Mouse (Mus musculus): Measurements from ENCODE around the gene Slc25a39.

Slc25a39 gene

DNA sequence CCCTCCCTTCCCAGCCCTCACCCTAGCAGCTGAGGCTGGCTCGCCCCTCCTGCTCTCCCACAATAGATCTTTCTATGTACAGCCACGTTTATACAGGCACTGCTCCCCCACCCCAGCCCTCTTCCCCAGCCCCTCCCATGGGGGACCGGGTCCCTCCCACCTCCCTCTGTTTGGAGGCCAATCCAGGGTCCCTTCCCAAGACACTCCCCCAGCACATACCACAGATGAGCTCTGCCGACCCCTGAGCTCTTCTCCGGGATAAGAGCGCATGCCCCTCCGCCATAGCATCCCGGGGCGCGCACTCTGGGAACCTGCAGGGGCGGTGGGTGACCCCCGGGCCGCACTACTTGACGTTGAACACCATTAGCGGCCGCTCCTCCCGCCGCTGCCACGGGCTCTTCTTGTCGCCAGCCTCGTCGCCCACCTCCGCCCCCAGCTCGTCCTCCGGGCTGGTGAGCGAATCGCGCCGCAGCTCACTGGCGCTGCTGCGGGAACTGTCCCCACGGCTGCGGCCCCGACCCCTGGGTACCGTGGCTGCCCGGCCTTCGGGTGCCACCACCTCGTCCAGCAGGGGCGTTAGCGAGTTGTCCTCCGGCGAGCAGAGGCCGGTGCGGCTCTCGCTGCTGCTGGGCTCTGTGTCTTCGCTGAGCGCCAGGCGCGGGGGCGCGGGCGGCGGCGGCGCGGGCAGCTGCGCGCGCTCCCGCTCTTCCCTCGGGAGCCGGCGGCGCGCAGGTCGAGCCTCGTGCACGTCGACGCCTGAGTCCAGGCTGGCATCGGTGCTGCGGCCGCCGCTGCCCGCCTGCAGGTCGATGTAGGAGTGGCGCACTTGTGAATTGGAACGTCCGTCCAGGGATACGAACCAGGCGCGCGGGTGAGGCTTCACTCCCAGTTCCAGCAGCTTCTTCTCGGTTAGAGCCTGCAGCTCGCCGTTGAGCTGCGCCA is 29.6 kb upstream of the Slc25a39 start:
- DNase-seq (ENCODE audit: extremely low spot score, low spot score), result peak; percentile 72

DNA sequence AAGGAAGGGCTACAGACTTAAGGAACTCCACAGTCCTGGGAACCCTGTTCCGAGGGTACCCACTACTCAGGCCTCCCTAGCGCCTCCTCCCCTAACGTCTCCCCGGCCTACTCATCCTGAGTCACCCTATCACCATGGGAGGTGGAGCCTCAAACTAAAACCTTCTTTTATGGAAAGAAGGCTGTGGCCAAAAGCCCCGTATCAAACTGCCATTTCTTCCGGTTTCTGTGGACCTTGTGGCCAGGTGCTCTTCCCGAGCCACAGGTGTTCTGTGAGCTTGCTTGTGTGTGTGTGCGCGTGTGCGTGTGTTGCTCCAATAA is 28.7 kb upstream of the Slc25a39 start:
- no peak for DNase-seq (ENCODE audit: extremely low spot score, low spot score)

DNA sequence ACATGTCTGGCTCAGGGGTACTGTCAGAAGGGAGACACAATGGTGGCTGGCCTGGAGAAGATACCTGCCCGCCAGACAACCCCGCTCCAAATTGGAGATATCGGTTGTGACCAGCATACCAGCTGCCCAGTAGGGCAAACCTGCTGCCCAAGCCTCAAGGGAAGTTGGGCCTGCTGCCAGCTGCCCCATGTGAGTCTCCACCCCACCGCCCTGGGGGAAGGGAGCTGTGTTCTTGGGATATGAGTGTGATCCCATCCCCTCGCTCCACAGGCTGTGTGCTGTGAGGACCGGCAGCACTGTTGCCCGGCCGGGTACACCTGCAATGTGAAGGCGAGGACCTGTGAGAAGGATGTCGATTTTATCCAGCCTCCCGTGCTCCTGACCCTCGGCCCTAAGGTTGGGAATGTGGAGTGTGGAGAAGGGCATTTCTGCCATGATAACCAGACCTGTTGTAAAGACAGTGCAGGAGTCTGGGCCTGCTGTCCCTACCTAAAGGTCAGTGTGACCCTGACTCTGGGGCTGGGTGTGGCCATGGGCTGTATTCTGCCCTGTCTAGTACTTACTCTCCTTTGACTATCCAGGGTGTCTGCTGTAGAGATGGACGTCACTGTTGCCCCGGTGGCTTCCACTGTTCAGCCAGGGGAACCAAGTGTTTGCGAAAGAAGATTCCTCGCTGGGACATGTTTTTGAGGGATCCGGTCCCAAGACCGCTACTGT is 28.2 kb upstream of the Slc25a39 start:
- DNase-seq (ENCODE audit: extremely low spot score, low spot score), result no peak

DNA sequence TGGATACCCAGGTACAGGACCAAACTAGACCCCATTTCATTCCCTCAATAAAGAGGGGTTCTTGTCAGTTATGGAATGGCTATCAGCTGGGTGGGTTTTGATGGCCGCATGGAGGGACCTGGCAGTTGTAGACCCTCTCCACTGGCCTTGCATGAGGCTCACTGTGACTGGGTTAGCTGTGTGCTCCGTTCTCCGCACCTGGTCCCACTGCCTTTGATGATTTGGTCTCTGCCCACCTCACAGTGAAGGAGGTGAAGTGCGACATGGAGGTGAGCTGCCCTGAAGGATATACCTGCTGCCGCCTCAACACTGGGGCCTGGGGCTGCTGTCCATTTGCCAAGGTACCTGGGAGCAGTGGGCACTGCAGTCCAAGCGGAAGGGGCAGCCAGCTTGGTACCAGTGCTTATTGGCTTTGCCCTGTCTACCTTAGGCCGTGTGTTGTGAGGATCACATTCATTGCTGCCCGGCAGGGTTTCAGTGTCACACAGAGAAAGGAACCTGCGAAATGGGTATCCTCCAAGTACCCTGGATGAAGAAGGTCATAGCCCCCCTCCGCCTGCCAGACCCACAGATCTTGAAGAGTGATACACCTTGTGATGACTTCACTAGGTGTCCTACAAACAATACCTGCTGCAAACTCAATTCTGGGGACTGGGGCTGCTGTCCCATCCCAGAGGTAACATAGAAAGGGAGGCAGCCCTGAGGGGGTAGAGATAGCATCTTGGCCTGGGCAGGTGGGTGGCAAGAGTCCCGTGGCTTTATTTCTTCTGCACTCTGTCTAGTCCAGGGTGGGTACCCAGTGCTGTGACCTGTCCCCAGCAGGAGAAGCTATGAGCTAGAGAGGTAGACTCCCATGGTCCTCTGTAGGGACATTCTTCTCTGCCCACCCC is 27.3 kb upstream of the Slc25a39 start:
- no peak for DNase-seq (ENCODE audit: extremely low spot score, low spot score)

DNA sequence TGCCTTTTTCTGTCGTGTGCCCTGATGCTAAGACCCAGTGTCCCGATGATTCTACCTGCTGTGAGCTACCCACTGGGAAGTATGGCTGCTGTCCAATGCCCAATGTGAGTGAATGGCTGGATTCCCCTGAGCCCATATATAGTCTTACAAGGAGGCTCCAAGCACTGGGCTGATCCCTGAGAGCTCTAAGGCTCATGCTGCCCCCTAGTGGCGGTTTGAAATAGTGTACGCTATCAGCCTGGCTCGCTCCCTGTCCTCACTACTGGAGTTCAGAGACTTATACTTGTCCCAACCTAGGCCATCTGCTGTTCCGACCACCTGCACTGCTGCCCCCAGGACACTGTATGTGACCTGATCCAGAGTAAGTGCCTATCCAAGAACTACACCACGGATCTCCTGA is 26.7 kb upstream of the Slc25a39 start:
- DNase-seq (ENCODE audit: extremely low spot score, low spot score), result peak; percentile 89

DNA sequence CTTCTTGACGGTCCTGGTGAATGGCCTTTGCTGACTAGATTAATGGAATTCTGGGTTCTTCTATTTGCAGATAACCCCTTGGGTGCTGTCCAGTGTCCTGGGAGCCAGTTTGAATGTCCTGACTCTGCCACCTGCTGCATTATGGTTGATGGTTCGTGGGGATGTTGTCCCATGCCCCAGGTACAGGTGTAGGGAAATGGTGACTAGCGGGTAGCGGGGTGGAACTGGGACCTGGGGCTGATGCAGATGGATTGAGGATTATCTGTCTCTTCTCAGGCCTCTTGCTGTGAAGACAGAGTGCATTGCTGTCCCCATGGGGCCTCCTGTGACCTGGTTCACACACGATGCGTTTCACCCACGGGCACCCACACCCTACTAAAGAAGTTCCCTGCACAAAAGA is 26.1 kb upstream of the Slc25a39 start:
- DNase-seq (ENCODE audit: extremely low spot score, low spot score), result no peak

DNA sequence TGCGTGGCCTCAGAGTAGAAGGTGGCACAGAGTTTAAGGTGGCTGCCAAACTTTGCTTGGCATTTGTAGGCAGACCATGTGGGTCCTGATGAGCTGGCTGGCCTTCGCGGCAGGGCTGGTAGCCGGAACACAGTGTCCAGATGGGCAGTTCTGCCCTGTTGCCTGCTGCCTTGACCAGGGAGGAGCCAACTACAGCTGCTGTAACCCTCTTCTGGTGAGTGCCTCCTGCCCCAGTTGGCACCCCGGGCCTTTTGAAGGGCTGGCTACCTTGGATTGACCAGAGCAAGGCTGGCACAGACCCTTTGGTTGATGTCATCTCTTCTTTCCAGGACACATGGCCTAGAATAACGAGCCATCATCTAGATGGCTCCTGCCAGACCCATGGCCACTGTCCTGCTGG is 25.1 kb upstream of the Slc25a39 start:
- DNase-seq (ENCODE audit: extremely low spot score, low spot score), result no peak

DNA sequence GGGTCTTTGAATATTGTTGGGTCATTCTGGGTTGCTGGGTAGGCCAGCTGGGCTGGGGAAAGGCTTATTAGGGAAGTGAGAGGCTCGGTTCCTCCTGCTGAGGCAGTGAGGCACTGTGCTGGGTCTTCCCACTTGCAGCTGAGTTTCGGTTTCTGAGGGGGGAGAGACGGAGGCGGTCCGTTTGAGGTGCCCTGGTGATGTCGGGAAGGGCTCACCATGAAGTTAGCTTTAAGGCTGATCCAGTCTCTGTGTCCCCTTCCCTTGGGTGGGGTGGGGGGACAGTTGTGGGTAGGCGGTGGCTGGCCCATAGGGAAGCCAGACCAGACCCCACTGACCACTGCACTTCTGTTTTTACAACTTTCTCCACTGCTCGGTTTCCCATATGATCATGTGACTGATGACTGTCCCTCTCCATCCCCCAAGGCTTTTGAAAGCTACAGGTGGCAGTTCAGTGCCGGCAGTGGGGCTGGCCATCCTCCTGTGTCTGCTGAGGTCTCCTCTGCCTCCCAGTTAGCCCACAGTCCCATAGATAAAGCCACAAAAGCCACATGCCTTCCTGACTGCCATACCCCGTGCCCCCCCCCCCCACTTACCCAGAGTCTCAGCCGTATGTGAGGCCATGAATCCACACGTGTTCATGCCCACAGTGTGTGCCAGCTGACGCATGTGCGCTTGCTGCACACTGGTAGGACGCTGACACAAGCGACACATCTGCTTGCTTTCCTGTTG is 24.5 kb upstream of the Slc25a39 start:
- DNase-seq (ENCODE audit: extremely low spot score, low spot score), result no peak

DNA sequence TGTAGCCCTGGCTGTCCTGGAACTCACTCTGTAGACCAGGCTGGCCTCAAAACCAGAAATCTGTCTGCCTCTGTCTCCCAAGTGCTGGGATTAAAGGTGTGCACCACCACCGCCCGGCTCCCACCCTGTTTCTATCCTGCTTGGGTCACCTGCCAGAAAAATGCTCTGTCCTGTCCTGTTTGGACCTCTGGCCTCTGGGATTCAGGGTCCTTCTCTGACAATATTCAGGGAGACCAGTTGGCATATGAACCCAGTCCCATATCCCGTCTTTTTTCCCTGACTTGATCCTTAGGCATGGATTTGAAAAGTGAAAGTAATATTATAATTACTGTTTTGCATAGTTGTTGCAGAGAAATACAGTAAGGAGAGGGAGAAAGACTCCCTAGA is 24.0 kb upstream of the Slc25a39 start:
- DNase-seq (ENCODE audit: extremely low spot score, low spot score), result no peak

DNA sequence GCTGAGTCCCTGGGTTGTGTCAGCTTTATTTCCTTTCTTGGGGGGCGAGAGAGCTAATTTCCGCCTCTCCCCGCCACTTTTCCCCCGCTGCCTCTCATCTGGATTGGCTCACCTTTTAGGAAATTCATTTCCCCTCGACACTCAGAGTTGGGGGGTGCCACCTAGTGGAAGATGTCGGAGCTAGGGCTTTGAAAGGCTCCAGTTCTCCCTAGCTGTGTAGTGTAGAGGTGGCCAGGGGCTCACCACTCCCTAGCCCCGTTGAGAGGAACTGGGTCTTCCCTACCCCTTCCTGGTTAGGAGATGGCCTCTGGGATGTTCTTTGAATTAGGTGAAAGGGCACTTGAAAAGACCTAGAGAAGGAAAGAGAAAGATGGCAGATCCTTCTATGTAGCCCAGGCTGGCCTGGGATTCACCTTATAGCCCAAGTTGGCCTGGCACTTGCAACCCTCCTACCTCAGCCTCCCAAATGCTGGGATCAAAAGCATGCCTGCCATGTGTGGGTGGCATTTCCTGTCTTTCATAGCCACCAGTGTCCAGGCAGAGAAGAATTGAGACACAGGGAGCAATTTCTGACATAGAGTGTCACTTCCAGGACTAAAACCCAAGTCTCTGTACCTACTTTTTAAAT is 23.4 kb upstream of the Slc25a39 start:
- DNase-seq (ENCODE audit: extremely low spot score, low spot score), result peak; percentile 80

DNA sequence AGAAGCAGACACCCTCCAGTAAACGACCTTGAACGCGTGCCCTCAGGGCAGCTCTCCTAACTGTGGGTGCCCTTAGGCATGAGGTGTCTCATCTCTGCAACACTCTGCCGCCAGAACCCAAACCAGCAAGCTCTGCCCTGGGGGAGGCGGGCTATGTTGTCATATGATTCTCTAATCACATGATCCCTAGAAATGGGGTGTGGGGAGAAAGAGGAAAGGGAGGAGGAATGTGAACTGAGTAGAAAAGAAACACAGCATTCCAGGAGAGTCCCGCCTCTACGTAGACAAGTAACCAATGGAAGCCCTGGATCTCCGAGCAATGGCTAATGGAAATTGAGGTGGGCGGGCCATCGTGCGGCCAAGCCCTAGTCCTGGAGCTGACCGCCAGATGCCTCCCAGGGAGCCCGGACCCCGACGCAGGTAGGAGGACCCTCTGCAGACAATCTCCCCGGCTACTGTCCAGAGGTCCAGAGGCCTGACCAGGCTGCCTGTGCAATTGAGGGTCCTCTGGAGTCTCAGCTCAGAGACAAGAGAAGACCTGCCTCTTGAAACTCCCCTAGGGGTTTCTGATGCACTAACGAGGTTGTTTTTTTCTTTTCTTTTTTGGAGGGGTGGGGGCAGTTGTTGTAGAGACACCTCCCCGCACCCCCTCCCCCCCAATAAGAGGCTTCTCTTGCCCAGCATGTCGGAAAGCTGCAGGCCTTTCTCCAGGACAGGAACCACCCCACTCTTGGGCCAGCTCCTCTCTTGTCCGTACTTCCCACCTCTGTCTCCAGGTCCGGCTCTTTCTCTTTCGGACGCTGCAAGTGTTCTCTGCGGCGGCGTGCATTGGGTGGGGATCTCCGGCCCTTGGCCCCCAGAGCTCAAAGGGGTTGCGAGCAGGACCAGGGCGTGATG is 22.6 kb upstream of the Slc25a39 start, which contains the start of gene Grn:
Grn (plus strand) TSS at position 195 of the 897 bp plus-strand sequence.
- DNase-seq (ENCODE audit: extremely low spot score, low spot score), result peak; percentile 85

DNA sequence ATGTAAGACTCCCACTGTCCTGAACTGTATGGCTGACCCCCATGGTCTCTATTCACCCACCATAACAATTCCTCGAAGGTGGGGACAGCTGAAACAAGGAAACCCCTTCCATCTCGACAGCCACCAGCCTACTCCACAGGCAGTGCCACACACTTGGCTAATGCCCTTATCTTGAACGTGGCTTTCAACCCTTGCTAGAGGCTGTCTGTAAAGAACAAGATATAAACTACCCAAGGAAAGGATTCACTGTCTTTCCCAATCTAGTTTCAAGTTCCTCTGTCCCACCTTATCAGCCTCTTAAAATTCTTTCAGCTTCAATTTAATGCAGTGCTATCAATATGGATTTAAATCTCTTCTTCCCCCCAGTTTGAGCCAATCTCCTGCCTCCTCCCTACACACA is 21.8 kb upstream of the Slc25a39 start:
- DNase-seq (ENCODE audit: extremely low spot score, low spot score), result no peak

DNA sequence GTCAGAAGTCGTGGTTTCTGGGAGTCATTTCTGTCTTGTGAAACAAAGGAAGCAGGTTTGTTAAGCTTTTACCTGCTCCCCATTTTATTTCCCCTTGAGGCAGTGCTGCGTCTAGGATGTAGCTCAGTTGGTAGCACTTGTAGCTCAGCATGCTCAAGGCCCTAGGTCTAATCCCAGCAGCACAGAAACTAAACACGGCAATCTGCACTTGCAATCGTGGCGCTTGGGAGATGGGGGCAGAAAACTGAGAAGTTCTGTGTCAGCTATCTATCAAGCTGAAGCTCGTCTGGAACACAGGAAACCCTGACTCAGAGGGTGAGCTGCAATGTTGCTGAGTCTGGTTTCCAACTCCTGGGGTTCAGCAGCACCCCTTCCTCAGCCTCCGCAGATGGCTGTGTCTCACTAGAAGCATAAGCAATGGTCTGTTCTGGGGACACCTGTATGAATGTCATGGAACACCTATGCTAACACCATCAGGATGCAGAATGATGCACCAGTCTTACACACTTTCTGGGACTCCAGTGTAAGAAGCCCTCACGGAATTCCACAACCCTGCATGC is 21.3 kb upstream of the Slc25a39 start:
- DNase-seq (ENCODE audit: extremely low spot score, low spot score), result no peak

DNA sequence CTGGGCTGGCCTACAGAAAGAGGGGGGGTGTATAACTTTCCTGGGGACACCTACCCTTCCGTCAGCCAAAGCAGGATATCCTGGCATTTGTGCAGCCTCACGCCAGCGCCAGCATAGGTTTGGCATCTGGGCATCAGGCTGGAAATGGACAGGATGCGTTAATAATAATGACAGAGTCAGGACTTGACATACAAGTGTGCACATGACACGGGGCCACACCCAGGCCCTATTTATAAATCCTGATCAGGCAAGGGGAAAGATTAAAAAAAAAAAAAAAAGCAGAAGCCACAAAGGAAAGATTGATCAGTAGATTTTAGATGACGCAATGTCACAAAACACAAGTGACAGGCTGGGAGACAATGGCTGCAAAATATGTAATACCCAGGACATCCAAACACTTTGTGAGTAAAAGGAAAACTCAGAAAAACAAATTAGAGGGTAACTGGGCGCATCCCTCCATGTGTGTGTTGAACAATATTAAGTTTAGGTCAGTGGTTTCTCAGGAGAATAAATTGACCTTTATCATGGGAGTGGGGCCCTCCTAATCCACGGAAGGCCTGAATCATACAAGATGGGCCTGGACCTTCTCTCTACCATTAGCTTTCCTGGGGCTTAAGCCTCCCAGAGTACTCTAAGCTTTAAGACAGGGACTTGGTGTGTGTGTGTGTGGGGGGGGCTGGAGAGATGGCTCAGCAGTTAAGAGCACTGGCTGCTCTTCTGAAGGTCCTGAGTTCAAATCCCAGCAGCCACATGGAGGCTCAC is 18.0 kb upstream of the Slc25a39 start:
- no peak for DNase-seq (ENCODE audit: extremely low spot score, low spot score)

DNA sequence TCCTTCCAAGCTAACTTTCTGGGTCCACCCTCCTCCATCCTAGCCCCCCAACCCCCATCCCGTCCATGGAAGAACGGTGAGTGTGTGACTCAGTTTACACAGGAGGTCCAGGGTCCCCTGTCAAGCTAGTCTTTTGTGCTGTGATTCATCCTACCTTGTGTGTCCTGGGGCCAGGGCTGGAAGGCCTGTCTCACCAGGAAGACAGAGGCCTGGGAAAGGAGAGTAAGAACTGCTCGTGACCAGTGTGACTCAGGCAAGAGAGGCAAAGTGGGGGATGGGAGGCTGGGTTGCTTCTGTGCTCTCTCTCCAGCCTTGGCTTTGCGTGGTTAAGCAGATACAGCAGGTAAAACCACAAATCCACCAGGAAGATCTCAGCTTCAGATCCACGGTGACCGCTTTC is 16.9 kb upstream of the Slc25a39 start:
- DNase-seq (ENCODE audit: extremely low spot score, low spot score), result no peak

DNA sequence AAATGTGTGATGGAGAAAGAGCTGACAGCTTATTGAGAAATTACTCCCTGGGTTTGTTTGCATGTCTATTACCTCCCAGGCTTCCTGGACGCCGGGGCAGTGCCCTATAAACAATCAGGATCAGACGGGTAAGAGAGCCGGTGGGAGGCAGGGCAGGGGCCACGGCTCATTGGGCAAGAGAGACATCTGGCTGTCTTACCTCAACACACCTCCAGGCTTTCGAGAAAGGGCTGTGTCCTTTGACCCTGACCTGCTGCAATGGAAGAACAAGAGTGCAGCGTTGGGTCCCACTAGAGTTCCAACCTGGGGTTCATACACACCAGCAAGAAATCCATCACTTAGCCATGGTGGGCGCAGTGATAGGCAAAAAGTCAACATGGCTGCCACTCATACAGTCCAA is 13.8 kb upstream of the Slc25a39 start:
- no peak for DNase-seq (ENCODE audit: extremely low spot score, low spot score)

DNA sequence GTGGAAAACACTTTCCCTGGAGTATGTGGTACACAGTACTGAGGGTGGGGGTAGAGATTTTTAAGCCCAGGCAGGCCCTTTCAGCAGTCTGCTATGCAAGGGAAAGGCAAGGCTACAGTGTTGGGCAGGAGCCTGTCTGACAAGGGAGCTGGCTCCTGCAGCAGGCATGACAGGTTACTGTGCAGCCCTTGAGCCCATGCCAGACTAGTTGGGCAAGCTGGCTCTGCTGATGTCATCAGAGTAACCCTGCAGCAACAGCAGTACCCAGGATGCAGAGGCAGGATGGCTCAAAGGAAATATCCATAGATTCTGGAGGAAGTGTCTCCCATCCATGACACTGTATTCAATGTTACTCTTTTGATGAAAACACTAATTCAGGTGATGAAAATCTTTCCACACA is 11.1 kb upstream of the Slc25a39 start:
- no peak for DNase-seq (ENCODE audit: extremely low spot score, low spot score)

DNA sequence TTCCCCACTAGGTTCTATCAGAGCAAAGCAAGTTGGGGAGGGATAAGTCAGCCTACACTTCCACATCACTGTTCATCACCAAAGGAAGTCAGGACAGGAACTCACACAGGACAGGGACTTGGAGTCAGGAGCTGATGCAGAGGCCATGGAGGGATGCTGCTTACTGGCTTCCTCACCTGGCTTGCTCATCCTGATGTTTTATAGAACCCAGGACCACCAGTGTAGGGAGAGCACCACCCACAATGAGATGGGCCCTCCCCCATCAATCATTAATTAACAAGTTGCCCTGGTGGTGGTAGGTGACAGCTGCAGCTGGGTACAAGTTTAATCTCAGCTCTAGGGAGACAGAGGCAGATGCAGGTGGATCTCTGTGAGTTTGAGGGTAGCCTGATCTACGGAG is 9.4 kb upstream of the Slc25a39 start:
- DNase-seq (ENCODE audit: extremely low spot score, low spot score), result no peak
